Mouse (Mus musculus) CH12.LX (cell line): ENCODE measurements around the gene Ankfn1. TPM values are rescaled to one million over a fixed set of nuclear protein-coding genes. Genes with fewer than 3 reads are reported as not detected.

Experiments
- DNase-seq: peaks from one replicate; pipeline ENCODE4 v3.0.0-alpha.2; 2013; ENCODE audit errors: extremely low read depth
- H3K27ac ChIP-seq: 2 replicates; pipeline ENCODE4 v1.5.1; 2012; ENCODE audit warnings: low read depth, mild to moderate bottlenecking, control low read depth, moderate library complexity; ENCODE audit not compliant: insufficient read depth
- H3K27me3 ChIP-seq: replicated peaks from 2 replicates; pipeline ENCODE3; 2012; ENCODE audit warnings: inconsistent platforms
- H3K36me3 ChIP-seq, 2 experiments: replicated peaks in 1 of 2; 2 replicates each; pipeline versions ENCODE3 to v1.6.1; 2012; ENCODE audit warnings: inconsistent platforms in 1 of 2, low read length in 1 of 2, mild to moderate bottlenecking in 1 of 2, mixed read lengths in 1 of 2, moderate library complexity in 1 of 2; ENCODE audit not compliant: control insufficient read depth in 1 of 2, insufficient read depth in 1 of 2
- H3K4me1 ChIP-seq, 2 experiments: 2 replicates each; pipeline ENCODE4 v1.6.1; 2012; ENCODE audit warnings: inconsistent platforms in 1 of 2, moderate library complexity in 1 of 2; ENCODE audit not compliant: insufficient read depth in 2 of 2, control insufficient read depth in 1 of 2
- H3K4me2 ChIP-seq: 2 replicates; pipeline ENCODE4 v1.6.1; 2012; ENCODE audit warnings: low read depth, mild to moderate bottlenecking, control low read depth; ENCODE audit not compliant: poor library complexity, insufficient read depth, severe bottlenecking
- H3K4me3 ChIP-seq, 3 experiments: fragments of 150-350 bp in 1 of 3; sonication (generic) in 1 of 3; replicated peaks in 1 of 3; 2 replicates each; pipeline versions ENCODE3 to v1.5.1; 2011 to 2012; ENCODE audit warnings: low read depth in 2 of 3, low read length in 2 of 3, mild to moderate bottlenecking in 2 of 3, moderate library complexity in 2 of 3, control low read depth in 1 of 3, improper control_type of control experiment in 1 of 3, inconsistent platforms in 1 of 3, mixed read lengths in 1 of 3; ENCODE audit not compliant: poor library complexity in 1 of 3
- H3K79me2 ChIP-seq: replicated peaks from 2 replicates; pipeline ENCODE4 v1.6.1; 2012; ENCODE audit warnings: mild to moderate bottlenecking, moderate library complexity; ENCODE audit not compliant: control insufficient read depth, poor library complexity, insufficient read depth, severe bottlenecking; ENCODE audit errors: extremely low read depth
- H3K9ac ChIP-seq: 2 replicates; pipeline ENCODE4 v1.6.1; 2012; ENCODE audit warnings: low read depth, mild to moderate bottlenecking, control low read depth, moderate library complexity; ENCODE audit not compliant: insufficient read depth
- H3K9me3 ChIP-seq: replicated peaks from 2 replicates; pipeline ENCODE3; 2012; ENCODE audit warnings: low read length, inconsistent platforms, mixed read lengths
- CHD2 ChIP-seq: IDR thresholded peaks from 2 replicates; pipeline ENCODE4 v1.6.1; 2011; ENCODE audit warnings: low read length, improper control_type of control experiment
- ETS1 ChIP-seq: conservative IDR thresholded peaks from 2 replicates; pipeline ENCODE4 v1.6.1; 2012; ENCODE audit warnings: low read depth, mild to moderate bottlenecking, inconsistent platforms, low read length, improper control_type of control experiment, moderate library complexity
- MXI1 ChIP-seq: IDR thresholded peaks from 2 replicates; pipeline ENCODE4 v1.6.1; 2011; ENCODE audit warnings: mild to moderate bottlenecking, low read depth, low read length, improper control_type of control experiment
- MYC ChIP-seq: IDR thresholded peaks from 2 replicates; pipeline ENCODE4 v1.6.1; 2011; ENCODE audit warnings: low read depth, mild to moderate bottlenecking, improper control_type of control experiment, low read length
- NRF1 ChIP-seq: IDR thresholded peaks from 2 replicates; pipeline ENCODE4 v1.6.1; 2014; ENCODE audit warnings: low read depth, mild to moderate bottlenecking, inconsistent platforms, low read length, improper control_type of control experiment, moderate library complexity
- PAX5 ChIP-seq: IDR thresholded peaks from 2 replicates; pipeline ENCODE4 v1.6.1; 2012; ENCODE audit warnings: low read length, inconsistent platforms, mixed read lengths
- RCOR1 ChIP-seq: conservative IDR thresholded peaks from 2 replicates; pipeline ENCODE4 v1.6.1; 2012; ENCODE audit warnings: low read depth, mild to moderate bottlenecking, inconsistent platforms, low read length, improper control_type of control experiment
- dilution Hi-C: fragments of 300-500 bp; cut with MboI; formaldehyde crosslinking; loops from 2 replicates; pipeline ENCODE4 v1.14.3; 2020; ENCODE audit warnings: low sequenced_read_pairs; ENCODE audit not compliant: extremely low pct_unique_long_range_greater_than_20kb, extremely low pct_ligation_motif_present
- in situ Hi-C: fragments of 300-500 bp; cut with MboI; formaldehyde crosslinking; loops from 3 replicates; pipeline ENCODE4 v1.14.3; 2019; ENCODE audit warnings: low sequenced_read_pairs, low pct_ligation_motif_present, low pct_unique_long_range_greater_than_20kb, mixed read lengths
- polyA plus RNA-seq: library from polyadenylated mRNA; unstranded; fragments of >175 nt; gene quantifications from 2 replicates; pipeline ENCODE4 v1.2.1, GENCODE M21; 2012; ENCODE audit warnings: low read depth; ENCODE audit not compliant: insufficient read length
- total RNA-seq, 2 experiments: library from RNA; depleted of rRNA; stranded (reverse); fragments of 300-350 nt in 1 of 2; fragments of >200 nt in 1 of 2; gene quantifications; 2 replicates each; pipeline ENCODE4 v1.2.3; 2012 to 2014

Ankfn1 gene
- total and polyA plus RNA-seq, 3 experiments = not detected

DNA sequence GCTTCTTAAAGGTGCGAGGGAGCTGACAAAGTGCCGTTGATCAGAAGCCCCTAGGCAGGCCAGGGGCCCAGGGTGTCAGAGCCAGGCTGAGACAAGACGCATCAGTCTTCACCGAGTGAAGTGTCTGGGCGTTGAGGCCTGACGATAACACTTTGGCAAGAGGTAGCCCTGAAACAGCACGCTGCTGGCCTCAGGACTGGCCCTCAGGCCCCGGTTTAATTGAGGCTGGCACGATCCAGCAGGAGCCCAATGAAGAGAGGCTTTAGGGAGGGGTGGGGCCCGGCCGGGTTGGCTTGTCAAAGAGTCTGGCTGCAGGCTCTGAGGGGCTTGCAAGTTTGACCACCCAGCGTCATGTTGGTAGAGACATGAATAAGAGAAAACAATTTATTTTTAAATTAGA lies 437.2 kb downstream of the Ankfn1 start:
- Histone ChIP-seq H3K27me3 (no peaks in the 10 kb centered on the region), H3K4me2 (no peak overlapping the region), H3K9ac (no peak overlapping the region), H3K27ac (no peak overlapping the region), H3K9me3 (no peaks in the 10 kb centered on the region), H3K79me2 (no peaks in the 10 kb centered on the region), H3K36me3 (no peaks in the 10 kb centered on the region), H3K4me1 (peaks cover 0 to 16% of the 10 kb centered on the region in 2 experiments; a peak in 2 of 4 replicates), H3K4me3 (no peak overlapping the region)
- DNase-seq = no peak
- in situ Hi-C loops (no loop called here), dilution Hi-C loops (no loop called here)
- TF ChIP-seq MYC (no peak), NRF1 (no peak), MXI1 (no peak), PAX5 (no peak), ETS1 (no peak), CHD2 (no peak), RCOR1 (no peak)

Other genes starting within 250 kb of the Ankfn1 start
- 23.0 and 24.6 TPM in 2 replicates for gene Pctp, start 225.2 kb upstream of the Ankfn1 start, total RNA-seq (2012; rRNA removed)
- 26.0 and 28.0 TPM in 2 replicates for gene Pctp, start 225.2 kb upstream of the Ankfn1 start, total RNA-seq (2014; rRNA removed)
- gene Pctp, start 225.2 kb upstream of the Ankfn1 start, polyA plus RNA-seq = 31.5 and 31.8 TPM in 2 replicates